Mouse (Mus musculus): ENCODE measurements around the gene Rasal2.
A peak's percentile ranks its signal among the peaks of the same experiment; 100 is the strongest.
"Not testable (repeated sequence)": the region's sequence is repeated elsewhere in the genome, so short reads cannot be mapped to it uniquely, and the experiment has no call there.

Gene Rasal2

GRCm38 (mm10) chr1:157247341-157247740 lies 165.1 kb downstream of the Rasal2 start:
- DNase-seq (ENCODE audit: extremely low read depth, insufficient read length, low spot score) = no peak

- DNase-seq (ENCODE audit: extremely low read depth, insufficient read length, low spot score) = no peak
Measured at GRCm38 (mm10) chr1:157246779-157247178, 165.6 kb downstream of the Rasal2 start.

- DNase-seq (ENCODE audit: extremely low read depth, insufficient read length, low spot score) = no peak
Measured at GRCm38 (mm10) chr1:157244453-157244790, 168.0 kb downstream of the Rasal2 start.

GRCm38 (mm10) chr1:157243576-157244452 lies 168.6 kb downstream of the Rasal2 start:
- DNase-seq (ENCODE audit: extremely low read depth, insufficient read length, low spot score) = no peak

- DNase-seq (ENCODE audit: extremely low read depth, insufficient read length, low spot score) = no peak
Measured at GRCm38 (mm10) chr1:157239687-157240086, 172.7 kb downstream of the Rasal2 start.

GRCm38 (mm10) chr1:157236650-157237344 lies 175.6 kb downstream of the Rasal2 start:
- not testable (repeated sequence) for DNase-seq (ENCODE audit: extremely low read depth, insufficient read length, low spot score)

GRCm38 (mm10) chr1:157233451-157233850 lies 178.9 kb downstream of the Rasal2 start:
- no peak for DNase-seq (ENCODE audit: extremely low read depth, insufficient read length, low spot score)

- DNase-seq (ENCODE audit: extremely low read depth, insufficient read length, low spot score) = peak; percentile 52
Measured at GRCm38 (mm10) chr1:157232372-157232771, 180.0 kb downstream of the Rasal2 start.

- no peak for DNase-seq (ENCODE audit: extremely low read depth, insufficient read length, low spot score)
Measured at GRCm38 (mm10) chr1:157231016-157231415, 181.4 kb downstream of the Rasal2 start.

- no peak for DNase-seq (ENCODE audit: extremely low read depth, insufficient read length, low spot score)
Measured at GRCm38 (mm10) chr1:157230386-157230785, 182.0 kb downstream of the Rasal2 start.

- DNase-seq (ENCODE audit: extremely low read depth, insufficient read length, low spot score) = no peak
Measured at GRCm38 (mm10) chr1:157225013-157225412, 187.4 kb downstream of the Rasal2 start.

- DNase-seq (ENCODE audit: extremely low read depth, insufficient read length, low spot score) = no peak
Measured at GRCm38 (mm10) chr1:157220910-157221309, 191.5 kb downstream of the Rasal2 start.

GRCm38 (mm10) chr1:157220466-157220865 lies 191.9 kb downstream of the Rasal2 start:
- DNase-seq (ENCODE audit: extremely low read depth, insufficient read length, low spot score) = no peak

GRCm38 (mm10) chr1:157208754-157209153 lies 203.6 kb downstream of the Rasal2 start:
- no peak for DNase-seq (ENCODE audit: extremely low read depth, insufficient read length, low spot score)

GRCm38 (mm10) chr1:157205685-157206084 lies 206.7 kb downstream of the Rasal2 start:
- DNase-seq (ENCODE audit: extremely low read depth, insufficient read length, low spot score) = no peak

- no peak for DNase-seq (ENCODE audit: extremely low read depth, insufficient read length, low spot score)
Measured at GRCm38 (mm10) chr1:157183043-157183442, 229.4 kb downstream of the Rasal2 start.

GRCm38 (mm10) chr1:157182431-157182830 lies 230.0 kb downstream of the Rasal2 start:
- no peak for DNase-seq (ENCODE audit: extremely low read depth, insufficient read length, low spot score)

- DNase-seq (ENCODE audit: extremely low read depth, insufficient read length, low spot score) = no peak
Measured at GRCm38 (mm10) chr1:157181081-157181480, 231.3 kb downstream of the Rasal2 start.

GRCm38 (mm10) chr1:157178988-157179764 lies 233.2 kb downstream of the Rasal2 start:
- no peak for DNase-seq (ENCODE audit: extremely low read depth, insufficient read length, low spot score)

- DNase-seq (ENCODE audit: extremely low read depth, insufficient read length, low spot score) = no peak
Measured at GRCm38 (mm10) chr1:157169292-157169691, 243.1 kb downstream of the Rasal2 start.

- DNase-seq (ENCODE audit: extremely low read depth, insufficient read length, low spot score) = no peak
Measured at GRCm38 (mm10) chr1:157168891-157169290, 243.5 kb downstream of the Rasal2 start.

All from 3134 (cell line).